7 mouse cellular contexts compared by ENCODE assay signal in genomic region chr16:91618511-91619501, GRCm38 (mm10). TPM values are rescaled to one million over a fixed set of nuclear protein-coding genes. Genes with fewer than 3 reads are reported as not detected.
DNase-seq lines count a peak whose midpoint lies in the region; ATAC-seq and TF ChIP-seq lines count a peak whose summit lies in the region.

Gene Dnajc28 (minus strand): TSS chr16:91619026.

- H3K4me2 ChIP-seq in midbrain, embryonic 12.5 days (replicated peaks) = peak within 1 kb of the TSS; percentile 81

- peaks cover 42% of the 10 kb centered on the region for H3K36me3 ChIP-seq in embryonic facial prominence, embryonic 10.5 days (replicated peaks)
- peaks cover 42% of the 10 kb centered on the region for H3K36me3 ChIP-seq in limb, embryonic 10.5 days
- H3K36me3 ChIP-seq in midbrain, embryonic 12.5 days = peaks cover 39% of the 10 kb centered on the region
- peaks cover 22% of the 10 kb centered on the region for H3K36me3 ChIP-seq in small intestine, adult 2 months (ENCODE audit: control insufficient read depth, insufficient read depth, low read length)

- no peak for TF ChIP-seq CTCF in small intestine, adult 2 months (IDR thresholded peaks at IDR 0.05; ENCODE audit: extremely low read depth, insufficient read length, insufficient replicate concordance, low read depth, low read length)

- H3K27me3 ChIP-seq in embryonic facial prominence, embryonic 10.5 days (replicated peaks; ENCODE audit: low read depth, poor library complexity, severe bottlenecking) = peaks cover 17% of the 10 kb centered on the region
- H3K27me3 ChIP-seq in limb, embryonic 10.5 days (ENCODE audit: low read depth, poor library complexity, severe bottlenecking) = peaks cover 14% of the 10 kb centered on the region; the same call in 1 of the 2 replicates
- H3K27me3 ChIP-seq in midbrain, embryonic 12.5 days = 0 out of 2 replicates have a peak, but pooled peaks cover 4% of the 10 kb centered on the region
- H3K27me3 ChIP-seq in small intestine, adult 2 months (ENCODE audit: control insufficient read depth, insufficient read depth, low read length) = no peaks in the 10 kb centered on the region

- H3K9me3 ChIP-seq in embryonic facial prominence, embryonic 10.5 days = no peaks in the 10 kb centered on the region
- H3K9me3 ChIP-seq in limb, embryonic 10.5 days (replicated peaks) = no peaks in the 10 kb centered on the region
- H3K9me3 ChIP-seq in midbrain, embryonic 12.5 days = no peaks in the 10 kb centered on the region

- TF ChIP-seq POLR2A in small intestine, adult 2 months (IDR thresholded peaks at IDR 0.05; ENCODE audit: low read depth, low read length) = peak; percentile 23; the same call in 1 of the 2 replicates

- peak within 1 kb of the TSS; percentile 77 for H3K9ac ChIP-seq in midbrain, embryonic 12.5 days (replicated peaks)

- peaks cover 4% of the 10 kb centered on the region; the same call in 1 of the 2 replicates for H3K4me1 ChIP-seq in embryonic facial prominence, embryonic 10.5 days
- no peaks in the 10 kb centered on the region; the same call in 1 of the 2 replicates for H3K4me1 ChIP-seq in limb, embryonic 10.5 days
- 0 out of 2 replicates have a peak, but pooled peaks cover 4% of the 10 kb centered on the region for H3K4me1 ChIP-seq in midbrain, embryonic 12.5 days
- H3K4me1 ChIP-seq in small intestine, adult 2 months (ENCODE audit: control insufficient read depth, insufficient read depth, insufficient read length, low read length) = no peaks in the 10 kb centered on the region

- 10% methylated on average over 39 of the region's 39 CpGs for WGBS in embryonic facial prominence, embryonic 10.5 days
- 10% methylated on average over 39 of the region's 39 CpGs for WGBS in limb, embryonic 10.5 days
- 9% methylated on average over 39 of the region's 39 CpGs for WGBS in midbrain, embryonic 12.5 days
- WGBS in small intestine, adult 2 months = 12% methylated on average over 39 of the region's 39 CpGs

- ATAC-seq in granulocyte monocyte progenitor cell, adult 5-6 weeks (replicated peaks; ENCODE audit: poor library complexity, severe bottlenecking) = peak; percentile 94
- peak; percentile 95 for ATAC-seq in midbrain, embryonic 12.5 days (ENCODE audit: low FRiP score, low read depth)

- peak; percentile 88 for DNase-seq in adrenal gland, postnatal 14 days
- DNase-seq in embryonic facial prominence, embryonic 10.5 days (ENCODE audit: low spot score) = peak; percentile 77
- DNase-seq in kidney, adult 11 months = peak; percentile 81
- DNase-seq in limb, embryonic 10.5 days (ENCODE audit: low spot score) = peak; percentile 76

- H3K4me3 ChIP-seq in embryonic facial prominence, embryonic 10.5 days = peak within 1 kb of the TSS; percentile 72
- H3K4me3 ChIP-seq in limb, embryonic 10.5 days = peak within 1 kb of the TSS; percentile 80
- peak within 1 kb of the TSS; percentile 78 for H3K4me3 ChIP-seq in midbrain, embryonic 12.5 days
- peak within 1 kb of the TSS; percentile 68 for H3K4me3 ChIP-seq in small intestine, adult 2 months (ENCODE audit: low read depth, low read length)

- peak within 1 kb of the TSS; percentile 70 for H3K27ac ChIP-seq in embryonic facial prominence, embryonic 10.5 days (replicated peaks)
- peak within 1 kb of the TSS; percentile 79 for H3K27ac ChIP-seq in limb, embryonic 10.5 days
- no peak within 1 kb of the TSS for H3K27ac ChIP-seq in midbrain, embryonic 12.5 days (replicated peaks)
- no peak within 1 kb of the TSS for H3K27ac ChIP-seq in small intestine, adult 2 months (ENCODE audit: insufficient read depth, low read depth, low read length)

RNA-seq across cellular contexts. Expression of gene Dnajc28, which starts in this region (rescaled TPM):
- total RNA-seq in adrenal gland, postnatal 14 days (2021) = 12.8 and 15.1 TPM in 2 replicates
- polyA plus RNA-seq in embryonic facial prominence, embryonic 10.5 days (2016; fragmentation: Nextera tagmentation; extraction: Ambion mirVana) = 4.2 and 4.6 TPM in 2 replicates
- total RNA-seq in granulocyte monocyte progenitor cell, adult 5-6 weeks (2014; fragmentation: Nextera tagmentation) = 2.4 and 2.8 TPM in 2 replicates
- 6.1 and 9.2 TPM in 2 replicates for total RNA-seq in granulocyte monocyte progenitor cell, adult 5-6 weeks (2017)
- polyA plus RNA-seq in limb, embryonic 10.5 days (2016; fragmentation: Nextera tagmentation; extraction: Ambion mirVana) = 3.0 and 4.6 TPM in 2 replicates
- polyA plus RNA-seq in midbrain, embryonic 12.5 days (2016; fragmentation: Nextera tagmentation; extraction: Ambion mirVana) = 6.8 and 7.8 TPM in 2 replicates
- 0.11 and 0.47 TPM in 2 replicates for polyA plus RNA-seq in small intestine, adult 2 months (2012; rRNA removed)

Comparison
In these comparisons a context has a peak if more than half of its experiments do, and no peak if none do; other contexts are left out.
1. H3K27ac ChIP-seq: peak in embryonic facial prominence, embryonic 10.5 days (single experiment) and limb, embryonic 10.5 days (single experiment); none in midbrain, embryonic 12.5 days (single experiment) and small intestine, adult 2 months (single experiment).
2. Peak in every context shown above with its lines, with median percentiles within 50 percentile points of each other: DNase-seq and H3K4me3 ChIP-seq.